Mouse (Mus musculus): ENCODE data around the gene Erbb2.

- TF ChIP-seq POLR2A (IDR thresholded peaks at IDR 0.05; ENCODE audit: control insufficient read depth, low read depth, low read length) = no peak
- TF ChIP-seq CTCF (IDR thresholded peaks at IDR 0.05; ENCODE audit: control insufficient read depth, insufficient read depth, insufficient replicate concordance, low read depth, low read length) = no peak
Observed at GRCm38 (mm10) chr11:98418939-98419547, 6.8 kb downstream of the Erbb2 start.
